Mouse (Mus musculus) ES-Bruce4 (cell line): Measurements from ENCODE around the gene Nelfcd. TPM values are rescaled to one million over a fixed set of nuclear protein-coding genes. Genes with fewer than 3 reads are reported as not detected.

Experiments used
- H3K27ac ChIP-seq: 2 replicates; pipeline ENCODE4 v1.5.1; 2012; ENCODE audit warnings: low read length, inconsistent platforms; ENCODE audit not compliant: insufficient read depth
- H3K27me3 ChIP-seq: 2 replicates; pipeline ENCODE4 v1.6.1; 2012; ENCODE audit warnings: mild to moderate bottlenecking, low read length, inconsistent platforms; ENCODE audit not compliant: control insufficient read depth, poor library complexity, insufficient read depth, severe bottlenecking
- H3K36me3 ChIP-seq: 2 replicates; pipeline ENCODE4 v1.6.1; 2012; ENCODE audit warnings: inconsistent platforms, mild to moderate bottlenecking, low read length, moderate library complexity; ENCODE audit not compliant: control insufficient read depth, poor library complexity, insufficient read depth, severe bottlenecking
- H3K4me1 ChIP-seq: one replicate; pipeline ENCODE4 v1.8.1; 2011; ENCODE audit warnings: low read length; ENCODE audit not compliant: control insufficient read depth, insufficient read depth
- H3K4me3 ChIP-seq: 2 replicates; pipeline ENCODE4 v1.5.1; 2011; ENCODE audit warnings: low read depth, mild to moderate bottlenecking, low read length
- H3K9ac ChIP-seq: 2 replicates; pipeline ENCODE4 v1.6.1; 2012; ENCODE audit warnings: low read depth, mild to moderate bottlenecking, inconsistent platforms; ENCODE audit not compliant: poor library complexity, severe bottlenecking
- H3K9me3 ChIP-seq: replicated peaks from 2 replicates; pipeline ENCODE4 v1.6.1; 2012; ENCODE audit warnings: mild to moderate bottlenecking, low read length, inconsistent platforms; ENCODE audit not compliant: control insufficient read depth, poor library complexity, insufficient read depth, severe bottlenecking
- CTCF ChIP-seq: IDR thresholded peaks from one replicate; pipeline ENCODE4 v1.8.1; 2011; ENCODE audit warnings: low read depth, low read length
- EP300 ChIP-seq: IDR thresholded peaks from 2 replicates; pipeline ENCODE4 v1.6.1; 2011; ENCODE audit warnings: low read depth, low read length; ENCODE audit not compliant: insufficient read depth
- POLR2A ChIP-seq: IDR thresholded peaks from one replicate; pipeline ENCODE4 v1.8.1; 2011; ENCODE audit warnings: low read length; ENCODE audit not compliant: insufficient read depth
- polyA plus RNA-seq: library from polyadenylated mRNA; stranded (reverse); fragments of >200 nt; gene quantifications from 2 replicates; pipeline ENCODE4 v1.2.4, GENCODE M21; 2011; ENCODE audit warnings: low read depth; ENCODE audit not compliant: missing spikeins, insufficient read depth, insufficient read length

Gene Nelfcd
- polyA plus RNA-seq, 1 experiment = 64.3 TPM

GRCm38 (mm10) chr2:174428996-174429591, 13.5 kb downstream of the Nelfcd start:
- no peak overlapping the region for H3K27ac ChIP-seq
- no peak for TF ChIP-seq EP300
- no peak for TF ChIP-seq POLR2A
- no peak for TF ChIP-seq CTCF
- no peaks in the 10 kb centered on the region for H3K9me3 ChIP-seq
- no peak overlapping the region for H3K9ac ChIP-seq
- H3K27me3 ChIP-seq = no peaks in the 10 kb centered on the region
- H3K36me3 ChIP-seq = peaks cover 34% of the 10 kb centered on the region
- peaks cover under 1% of the 10 kb centered on the region for H3K4me1 ChIP-seq
- no peak overlapping the region for H3K4me3 ChIP-seq

GRCm38 (mm10) chr2:174434943-174435342, 19.3 kb downstream of the Nelfcd start:
- Histone ChIP-seq H3K27ac (no peak overlapping the region), H3K9me3 (no peaks in the 10 kb centered on the region), H3K27me3 (no peaks in the 10 kb centered on the region), H3K4me1 (peaks cover 10% of the 10 kb centered on the region), H3K36me3 (peaks cover 3% of the 10 kb centered on the region; the same call in 1 of the 2 replicates), H3K4me3 (no peak overlapping the region), H3K9ac (no peak overlapping the region)
- TF ChIP-seq EP300 (no peak), CTCF (no peak), POLR2A (no peak)

GRCm38 (mm10) chr2:174436076-174436701, 20.6 kb downstream of the Nelfcd start:
- no peak for TF ChIP-seq CTCF
- no peaks in the 10 kb centered on the region for H3K9me3 ChIP-seq
- no peak overlapping the region for H3K27ac ChIP-seq
- H3K36me3 ChIP-seq = peaks cover 3% of the 10 kb centered on the region; the same call in 1 of the 2 replicates
- no peak overlapping the region for H3K4me3 ChIP-seq
- no peak overlapping the region for H3K9ac ChIP-seq
- no peaks in the 10 kb centered on the region for H3K27me3 ChIP-seq
- peaks cover 10% of the 10 kb centered on the region for H3K4me1 ChIP-seq

GRCm38 (mm10) chr2:174436916-174437696, 21.5 kb downstream of the Nelfcd start:
- H3K9ac ChIP-seq = no peak overlapping the region
- no peaks in the 10 kb centered on the region for H3K9me3 ChIP-seq
- no peaks in the 10 kb centered on the region for H3K27me3 ChIP-seq
- H3K4me1 ChIP-seq = peaks cover 10% of the 10 kb centered on the region
- H3K27ac ChIP-seq = no peak overlapping the region
- no peak for TF ChIP-seq CTCF
- TF ChIP-seq POLR2A = no peak
- no peak for TF ChIP-seq EP300
- no peak overlapping the region for H3K4me3 ChIP-seq
- peaks cover 3% of the 10 kb centered on the region; the same call in 1 of the 2 replicates for H3K36me3 ChIP-seq

- no peak for TF ChIP-seq EP300
- TF ChIP-seq CTCF = no peak
- peaks cover 1% of the 10 kb centered on the region; the same call in 1 of the 2 replicates for H3K36me3 ChIP-seq
- H3K9me3 ChIP-seq = no peaks in the 10 kb centered on the region
- no peak overlapping the region for H3K9ac ChIP-seq
- H3K4me3 ChIP-seq = no peak overlapping the region
- no peaks in the 10 kb centered on the region for H3K27me3 ChIP-seq
- peaks cover 10% of the 10 kb centered on the region for H3K4me1 ChIP-seq
- no peak overlapping the region for H3K27ac ChIP-seq
Observed at GRCm38 (mm10) chr2:174437697-174437982, 22.0 kb downstream of the Nelfcd start.

GRCm38 (mm10) chr2:174438181-174438580, 22.6 kb downstream of the Nelfcd start:
- Histone ChIP-seq H3K9me3 (no peaks in the 10 kb centered on the region), H3K9ac (peak overlapping the region; percentile 62), H3K4me1 (peaks cover 10% of the 10 kb centered on the region), H3K36me3 (no peaks in the 10 kb centered on the region; the same call in 1 of the 2 replicates), H3K27me3 (no peaks in the 10 kb centered on the region), H3K27ac (no peak overlapping the region), H3K4me3 (peak overlapping the region; percentile 75)
- no peak for TF ChIP-seq EP300
- TF ChIP-seq CTCF = no peak
- no peak for TF ChIP-seq POLR2A
